Mouse (Mus musculus) forebrain, postnatal 0 days (tissue): Measurements from ENCODE around the gene Gm21970. TPM values are rescaled to one million over a fixed set of nuclear protein-coding genes. Genes with fewer than 3 reads are reported as not detected.

ENCODE experiments used
- ATAC-seq: fragments of 200-750 bp; cut with Nextera tagmentation; 2 replicates; pipeline ENCODE4 v1.8.0; 2017; ENCODE audit warnings: mild to moderate bottlenecking, moderate library complexity
- DNase-seq: peaks from one replicate; pipeline ENCODE4 v3.0.0-alpha.2; 2015
- H3K27ac ChIP-seq: fragments of 300-500 bp; sonication (generic); 2 replicates; pipeline ENCODE4 v1.5.1; 2014; ENCODE audit warnings: low read depth, mild to moderate bottlenecking, antibody characterized with exemption, low read length, moderate library complexity, mixed read lengths
- H3K27me3 ChIP-seq: fragments of 300-500 bp; sonication (generic); 2 replicates; pipeline ENCODE4 v1.6.1; 2014; ENCODE audit warnings: mild to moderate bottlenecking, low read length, mixed read lengths; ENCODE audit not compliant: insufficient read depth
- H3K36me3 ChIP-seq: fragments of 300-500 bp; sonication (generic); 2 replicates; pipeline ENCODE4 v1.6.1; 2014; ENCODE audit warnings: mild to moderate bottlenecking, moderate library complexity; ENCODE audit not compliant: insufficient read depth
- H3K4me1 ChIP-seq: fragments of 300-500 bp; sonication (generic); 2 replicates; pipeline ENCODE4 v1.6.1; 2014; ENCODE audit warnings: antibody characterized with exemption; ENCODE audit not compliant: insufficient read depth
- H3K4me2 ChIP-seq: fragments of 300-500 bp; sonication (generic); 2 replicates; pipeline ENCODE4 v1.6.1; 2014; ENCODE audit warnings: low read depth, mild to moderate bottlenecking, moderate library complexity
- H3K4me3 ChIP-seq: fragments of 300-500 bp; sonication (generic); 2 replicates; pipeline ENCODE4 v1.5.1; 2014; ENCODE audit warnings: low read depth, low read length, mixed read lengths
- H3K9ac ChIP-seq: fragments of 300-500 bp; sonication (generic); 2 replicates; pipeline ENCODE4 v1.6.1; 2014; ENCODE audit warnings: mild to moderate bottlenecking
- H3K9me3 ChIP-seq: fragments of 300-500 bp; sonication (generic); 2 replicates; pipeline ENCODE4 v1.6.1; 2016; ENCODE audit warnings: low read length
- CTCF ChIP-seq: sonication (generic); IDR thresholded peaks from 2 replicates; pipeline ENCODE4 v1.5.1; 2016; ENCODE audit warnings: antibody characterized with exemption, control low read depth, low read depth
- WGBS: fragments of 180-500 bp; shearing (Covaris S2); extraction: QIAGEN DNeasy Blood & Tissue Kit; methylation state at CpG from one replicate; pipeline ENCODE4 v1.1.7; 2014; 5-methylcytosine and 5-hydroxymethylcytosine counted together
- polyA plus RNA-seq: library from polyadenylated mRNA; unstranded; fragments of >200 nt; fragmentation: Nextera tagmentation; extraction: Ambion mirVana; gene quantifications from 2 replicates; pipeline ENCODE4 v1.2.1, GENCODE M21; 2015
- total RNA-seq: library from RNA; depleted of rRNA; stranded (reverse); fragments of >200 nt; gene quantifications from 2 replicates; pipeline ENCODE4 v1.2.3, GENCODE M21; 2014

The Gm21970 gene
- total and polyA plus RNA-seq, 2 experiments from 2014 or later, result not detected

DNA sequence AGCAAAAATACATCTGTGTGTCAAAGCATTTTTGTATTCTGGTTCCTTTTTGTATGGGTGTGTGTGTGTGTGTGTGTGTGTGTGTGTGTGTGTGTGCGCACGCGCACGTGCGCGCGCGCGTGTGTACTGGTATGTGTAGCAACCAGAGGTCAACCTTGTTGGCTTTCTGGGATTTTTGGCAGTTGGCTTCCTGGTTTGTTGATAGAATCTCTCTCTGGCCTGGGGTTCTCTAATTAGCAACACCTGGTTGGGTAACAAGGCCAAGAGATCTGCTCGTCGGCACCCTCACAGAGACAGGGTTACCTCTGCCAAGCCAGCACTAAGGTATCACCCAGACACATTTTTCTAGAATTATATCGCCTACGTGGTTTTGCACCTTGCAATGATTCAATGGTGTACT lies 32.0 kb upstream of the Gm21970 start:
- Histone ChIP-seq H3K9me3 (no peaks in the 10 kb centered on the region), H3K4me1 (no peaks in the 10 kb centered on the region), H3K36me3 (no peaks in the 10 kb centered on the region), H3K27ac (no peak overlapping the region), H3K27me3 (peaks cover 3% of the 10 kb centered on the region), H3K4me3 (no peak overlapping the region), H3K9ac (no peak overlapping the region), H3K4me2 (no peak overlapping the region)
- ATAC-seq (no peak), DNase-seq (no peak)
- no peak for TF ChIP-seq CTCF
- 91% methylated on average over 13 of the region's 13 CpGs for WGBS

DNA sequence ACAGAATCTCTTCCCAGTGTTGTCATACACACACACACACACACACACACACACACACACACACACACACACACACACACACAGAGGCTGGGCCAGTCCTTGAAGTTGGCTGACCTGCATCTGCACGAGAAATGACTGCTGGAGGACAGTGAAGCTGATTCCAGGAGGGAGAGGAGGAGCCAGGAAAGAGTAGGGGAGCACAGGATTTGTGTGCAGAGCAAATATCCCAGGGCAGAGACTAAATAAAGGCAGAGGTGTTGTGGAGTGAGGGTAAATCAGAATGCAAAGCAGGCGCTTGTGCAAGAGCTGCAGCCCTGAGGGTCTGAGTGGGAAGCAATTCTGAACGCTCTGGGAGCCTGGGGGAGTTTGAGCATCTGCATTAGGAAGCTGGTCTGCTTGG lies 31.4 kb upstream of the Gm21970 start:
- WGBS, result 62% methylated on average over 3 of the region's 3 CpGs
- no peak for TF ChIP-seq CTCF
- no peak overlapping the region for H3K4me2 ChIP-seq
- H3K9me3 ChIP-seq, result no peaks in the 10 kb centered on the region
- no peak overlapping the region for H3K9ac ChIP-seq
- H3K4me3 ChIP-seq, result no peak overlapping the region
- no peak for DNase-seq
- peaks cover 3% of the 10 kb centered on the region for H3K27me3 ChIP-seq
- H3K36me3 ChIP-seq, result no peaks in the 10 kb centered on the region
- ATAC-seq, result no peak
- no peaks in the 10 kb centered on the region for H3K4me1 ChIP-seq
- H3K27ac ChIP-seq, result no peak overlapping the region

DNA sequence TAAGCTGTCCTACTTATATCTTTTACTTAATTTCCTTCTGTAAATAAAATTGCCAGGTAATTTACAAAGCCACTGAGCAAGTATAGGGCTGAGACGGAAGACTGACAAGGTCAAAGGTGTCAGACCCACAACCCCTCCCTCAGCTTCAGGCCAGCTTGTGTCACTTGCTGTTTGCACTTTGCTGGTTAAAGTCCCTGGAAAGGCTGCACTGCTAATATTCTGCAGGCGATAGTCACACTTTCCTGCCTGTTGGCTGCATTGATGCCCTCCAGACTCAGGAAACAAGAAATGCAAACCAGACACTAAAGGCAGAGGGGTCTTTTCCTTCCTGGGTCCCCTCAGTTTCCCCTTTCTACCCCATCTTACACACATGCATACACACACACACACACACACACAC lies 29.5 kb upstream of the Gm21970 start:
- peaks cover 3% of the 10 kb centered on the region for H3K27me3 ChIP-seq
- no peak overlapping the region for H3K4me2 ChIP-seq
- no peak overlapping the region for H3K27ac ChIP-seq
- 72% methylated on average over 2 of the region's 2 CpGs for WGBS
- no peak overlapping the region for H3K4me3 ChIP-seq
- no peak overlapping the region for H3K9ac ChIP-seq
- no peaks in the 10 kb centered on the region for H3K4me1 ChIP-seq
- TF ChIP-seq CTCF, result no peak
- ATAC-seq (no peak), DNase-seq (no peak)
- no peaks in the 10 kb centered on the region for H3K9me3 ChIP-seq
- no peaks in the 10 kb centered on the region for H3K36me3 ChIP-seq

DNA sequence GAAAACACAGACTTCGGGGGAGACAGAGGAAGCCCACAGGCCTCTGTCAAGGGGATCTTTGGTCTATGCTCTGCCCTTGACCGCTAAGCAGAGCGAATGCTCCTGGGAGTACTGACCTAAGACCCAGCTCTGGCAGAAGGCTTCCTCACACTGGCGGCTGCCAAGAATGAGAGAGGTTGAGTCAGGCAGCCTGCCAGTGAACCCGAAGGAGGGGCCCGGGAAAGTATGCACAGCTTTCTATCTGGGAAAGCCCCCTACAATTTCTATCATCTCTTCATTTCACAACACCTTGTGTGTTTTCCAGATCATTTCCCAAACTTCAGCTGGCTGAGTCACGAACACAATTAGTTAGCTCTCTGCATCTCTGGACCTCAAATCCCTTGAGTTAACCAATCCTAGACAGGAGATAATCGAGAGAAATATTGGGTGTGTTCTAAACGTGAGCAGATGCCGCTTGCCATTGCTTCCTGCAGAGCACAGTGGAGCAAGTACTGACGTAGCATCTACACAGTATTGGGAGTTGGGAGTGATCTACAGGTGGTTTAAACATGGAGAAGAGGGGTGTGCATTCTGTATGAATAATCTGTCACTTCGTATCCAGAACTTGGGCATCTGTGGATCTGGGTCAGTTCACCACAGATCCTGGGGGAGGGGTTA lies 28.8 kb upstream of the Gm21970 start:
- Histone ChIP-seq H3K36me3 (no peaks in the 10 kb centered on the region), H3K27me3 (peaks cover 2% of the 10 kb centered on the region), H3K4me1 (no peaks in the 10 kb centered on the region), H3K9ac (no peak overlapping the region), H3K4me3 (no peak overlapping the region), H3K27ac (no peak overlapping the region), H3K4me2 (no peak overlapping the region), H3K9me3 (no peaks in the 10 kb centered on the region)
- no peak for ATAC-seq
- WGBS, result 62% methylated on average over 12 of the region's 12 CpGs
- TF ChIP-seq CTCF, result no peak
- DNase-seq, result no peak

DNA sequence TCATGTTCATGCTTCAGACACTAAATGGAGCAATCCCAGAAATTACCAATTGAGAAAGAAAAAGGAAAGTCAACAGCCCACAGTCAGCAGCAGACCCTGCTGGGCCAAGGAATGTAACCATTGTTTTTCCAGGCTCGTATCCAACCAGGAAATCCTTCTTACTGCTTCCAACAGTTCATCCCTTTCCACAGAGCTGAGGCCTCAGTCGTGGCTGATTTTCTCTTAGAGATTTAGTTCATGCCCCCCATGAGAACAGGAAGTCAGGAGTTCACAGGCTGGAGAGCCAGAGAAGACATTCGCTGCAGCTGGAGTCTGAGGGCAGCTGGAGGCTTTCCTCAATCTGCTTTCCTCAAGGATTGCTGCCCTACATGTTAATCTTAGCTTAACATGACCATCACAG lies 28.0 kb upstream of the Gm21970 start:
- no peaks in the 10 kb centered on the region for H3K36me3 ChIP-seq
- no peak overlapping the region for H3K9ac ChIP-seq
- ATAC-seq (no peak), DNase-seq (no peak)
- no peak overlapping the region for H3K27ac ChIP-seq
- no peaks in the 10 kb centered on the region for H3K9me3 ChIP-seq
- H3K4me3 ChIP-seq, result no peak overlapping the region
- 36% methylated on average over 3 of the region's 3 CpGs for WGBS
- H3K4me1 ChIP-seq, result no peaks in the 10 kb centered on the region
- no peak for TF ChIP-seq CTCF
- H3K4me2 ChIP-seq, result no peak overlapping the region
- no peaks in the 10 kb centered on the region for H3K27me3 ChIP-seq

DNA sequence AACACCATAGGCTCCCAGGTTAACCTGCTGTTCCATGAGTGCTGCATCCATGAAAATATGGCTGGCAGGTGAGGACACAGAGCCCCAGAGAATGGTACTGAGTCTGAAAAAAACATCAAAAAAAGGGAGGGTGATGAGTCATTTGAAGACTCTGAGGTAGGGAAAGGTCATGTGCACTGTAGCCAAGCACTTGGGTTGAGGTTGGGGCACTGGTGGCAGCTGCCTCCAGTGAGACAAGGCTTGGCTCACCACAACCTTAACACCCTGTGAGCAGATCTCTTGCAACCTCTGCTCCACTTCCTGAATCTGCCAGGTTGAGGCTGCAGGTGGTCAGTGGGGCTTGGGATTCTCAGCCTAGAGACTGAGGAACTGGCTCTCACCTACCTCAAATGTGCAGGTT lies 25.0 kb upstream of the Gm21970 start:
- Histone ChIP-seq H3K27ac (no peak overlapping the region), H3K9me3 (no peaks in the 10 kb centered on the region), H3K9ac (no peak overlapping the region), H3K4me1 (no peaks in the 10 kb centered on the region), H3K27me3 (no peaks in the 10 kb centered on the region), H3K36me3 (no peaks in the 10 kb centered on the region), H3K4me3 (no peak overlapping the region), H3K4me2 (no peak overlapping the region)
- DNase-seq (no peak), ATAC-seq (no peak)
- TF ChIP-seq CTCF, result no peak

DNA sequence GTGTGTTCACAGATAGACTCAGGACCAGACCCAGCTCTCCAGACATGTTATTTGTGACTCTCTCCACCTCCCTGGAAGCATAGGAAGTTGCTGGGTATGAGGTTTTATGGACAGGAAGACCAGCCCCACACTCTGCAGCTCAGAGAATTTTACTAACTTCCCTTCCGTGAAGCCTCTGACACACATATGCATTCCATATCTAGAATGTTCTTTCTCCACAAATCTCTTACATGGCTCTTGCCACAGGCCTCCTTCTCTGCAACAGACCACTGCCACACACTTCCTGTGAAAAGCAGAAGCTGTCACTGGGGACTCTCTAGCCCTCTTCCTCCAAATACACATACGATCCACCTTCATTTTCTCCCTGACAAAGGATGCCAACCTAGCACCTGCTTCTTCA lies 24.5 kb upstream of the Gm21970 start:
- DNase-seq (no peak), ATAC-seq (no peak)
- Histone ChIP-seq H3K36me3 (no peaks in the 10 kb centered on the region), H3K9me3 (no peaks in the 10 kb centered on the region), H3K4me3 (no peak overlapping the region), H3K9ac (no peak overlapping the region), H3K27ac (no peak overlapping the region), H3K27me3 (no peaks in the 10 kb centered on the region), H3K4me1 (no peaks in the 10 kb centered on the region), H3K4me2 (no peak overlapping the region)
- TF ChIP-seq CTCF, result no peak
- 94% methylated on average over 2 of the region's 2 CpGs for WGBS
